Mouse (Mus musculus) intestine, postnatal 0 days (tissue): ENCODE data around the gene Prpf40b. TPM values are rescaled to one million over a fixed set of nuclear protein-coding genes. Genes with fewer than 3 reads are reported as not detected.
A peak's percentile ranks its signal among the peaks of the same experiment; 100 is the strongest.
"Not testable (repeated sequence)": the region's sequence is repeated elsewhere in the genome, so short reads cannot be mapped to it uniquely, and the experiment has no call there.

Experiments used
- ATAC-seq: fragments of 200-750 bp; cut with Nextera tagmentation; 2 replicates; pipeline ENCODE4 v1.8.0; 2017; ENCODE audit warnings: mild to moderate bottlenecking, moderate TSS enrichment, moderate library complexity
- H3K27ac ChIP-seq: fragments of 300-500 bp; sonication (generic); 2 replicates; pipeline ENCODE4 v1.5.1; 2014; ENCODE audit warnings: mild to moderate bottlenecking, low read depth, low read length, moderate library complexity
- H3K27me3 ChIP-seq: fragments of 300-500 bp; sonication (generic); replicated peaks from 2 replicates; pipeline ENCODE4 v1.6.1; 2014; ENCODE audit warnings: low read length, mixed read lengths; ENCODE audit not compliant: control insufficient read depth, insufficient read depth
- H3K36me3 ChIP-seq: fragments of 300-500 bp; sonication (generic); 2 replicates; pipeline ENCODE4 v1.6.1; 2014; ENCODE audit warnings: mild to moderate bottlenecking, moderate library complexity; ENCODE audit not compliant: control insufficient read depth, insufficient read depth
- H3K4me1 ChIP-seq: fragments of 300-500 bp; sonication (generic); replicated peaks from 2 replicates; pipeline ENCODE4 v1.6.1; 2014; ENCODE audit warnings: antibody characterized with exemption, low read length, mixed read lengths; ENCODE audit not compliant: control insufficient read depth, insufficient read depth
- H3K4me2 ChIP-seq: fragments of 300-500 bp; sonication (generic); replicated peaks from 2 replicates; pipeline ENCODE4 v1.6.1; 2014; ENCODE audit warnings: low read depth, mild to moderate bottlenecking, moderate library complexity
- H3K4me3 ChIP-seq: fragments of 300-500 bp; sonication (generic); 2 replicates; pipeline ENCODE4 v1.5.1; 2014; ENCODE audit warnings: low read depth, low read length
- H3K9ac ChIP-seq: fragments of 300-500 bp; sonication (generic); 2 replicates; pipeline ENCODE4 v1.6.1; 2014; ENCODE audit warnings: mild to moderate bottlenecking, low read depth, low read length
- H3K9me3 ChIP-seq: fragments of 300-500 bp; sonication (generic); 2 replicates; pipeline ENCODE4 v1.6.1; 2016; ENCODE audit warnings: mixed run types; ENCODE audit not compliant: control insufficient read depth
- CTCF ChIP-seq: sonication (generic); IDR thresholded peaks from 2 replicates; pipeline ENCODE4 v1.5.1; 2016; ENCODE audit warnings: low read depth, mild to moderate bottlenecking, control low read depth, antibody characterized with exemption, moderate library complexity
- WGBS: fragments of 180-500 bp; shearing (Covaris S2); extraction: QIAGEN DNeasy Blood & Tissue Kit; methylation state at CpG from one replicate; pipeline ENCODE4 v1.1.7; 2014; 5-methylcytosine and 5-hydroxymethylcytosine counted together
- polyA plus RNA-seq: library from polyadenylated mRNA; unstranded; fragments of >200 nt; fragmentation: Nextera tagmentation; extraction: Ambion mirVana; gene quantifications from 2 replicates; pipeline ENCODE4 v1.2.1, GENCODE M21; 2015

Gene Prpf40b
- polyA plus RNA-seq, 1 experiment from 2014 or later: 10.8 TPM

GRCm38 (mm10) chr15:99252381-99253174, 42.3 kb upstream of the Prpf40b start:
- Histone ChIP-seq H3K36me3 (peaks cover 19% of the 10 kb centered on the region), H3K4me3 (peak overlapping the region; percentile 60), H3K27me3 (no peaks in the 10 kb centered on the region), H3K4me1 (0 out of 2 replicates have a peak, but pooled peaks cover 7% of the 10 kb centered on the region), H3K4me2 (peak overlapping the region; percentile 80), H3K27ac (peak overlapping the region; percentile 93), H3K9me3 (no peaks in the 10 kb centered on the region), H3K9ac (peak overlapping the region; percentile 63; the same call in 1 of the 2 replicates)
- 2% methylated on average over 21 of the region's 22 CpGs for WGBS
- peak; percentile 46 for TF ChIP-seq CTCF
- peak; percentile 39; the same call in 1 of the 2 replicates for ATAC-seq

- not testable (repeated sequence) for H3K27me3 ChIP-seq, H3K9me3 ChIP-seq, H3K4me1 ChIP-seq, H3K4me3 ChIP-seq, H3K9ac ChIP-seq, ATAC-seq
- peaks cover 14% of the 10 kb centered on the region for H3K36me3 ChIP-seq
- H3K27ac ChIP-seq: peak overlapping the region; percentile 93
- H3K4me2 ChIP-seq: peak overlapping the region; percentile 80; the same call in 1 of the 2 replicates
- 76% methylated on average over 1 of the region's 2 CpGs for WGBS
These were observed 41.8 kb upstream of the Prpf40b start for GRCm38 (mm10) chr15:99253175-99253479.

GRCm38 (mm10) chr15:99253772-99254171, 41.1 kb upstream of the Prpf40b start:
- no peak for TF ChIP-seq CTCF
- Histone ChIP-seq H3K4me1 (0 out of 2 replicates have a peak, but pooled peaks cover 7% of the 10 kb centered on the region), H3K4me3 (no peak overlapping the region), H3K36me3 (peaks cover 9% of the 10 kb centered on the region; the same call in 1 of the 2 replicates), H3K9me3 (no peaks in the 10 kb centered on the region), H3K27ac (no peak overlapping the region), H3K9ac (no peak overlapping the region), H3K27me3 (no peaks in the 10 kb centered on the region), H3K4me2 (no peak overlapping the region)
- 92% methylated on average over 6 of the region's 6 CpGs for WGBS
- ATAC-seq: no peak

GRCm38 (mm10) chr15:99254477-99255005, 40.3 kb upstream of the Prpf40b start:
- no peak for TF ChIP-seq CTCF
- no peaks in the 10 kb centered on the region for H3K9me3 ChIP-seq
- H3K9ac ChIP-seq: no peak overlapping the region
- H3K27me3 ChIP-seq: no peaks in the 10 kb centered on the region
- 56% methylated on average over 2 of the region's 2 CpGs for WGBS
- no peak overlapping the region for H3K4me3 ChIP-seq
- H3K4me2 ChIP-seq: no peak overlapping the region
- peaks cover 2% of the 10 kb centered on the region; the same call in 1 of the 2 replicates for H3K36me3 ChIP-seq
- no peak overlapping the region; the same call in 1 of the 2 replicates for H3K27ac ChIP-seq
- H3K4me1 ChIP-seq: 0 out of 2 replicates have a peak, but pooled peaks cover 7% of the 10 kb centered on the region
- no peak for ATAC-seq

GRCm38 (mm10) chr15:99255241-99255749, 39.6 kb upstream of the Prpf40b start:
- H3K4me2 ChIP-seq: no peak overlapping the region
- no peak overlapping the region for H3K4me3 ChIP-seq
- no peaks in the 10 kb centered on the region for H3K9me3 ChIP-seq
- TF ChIP-seq CTCF: no peak
- no peaks in the 10 kb centered on the region for H3K36me3 ChIP-seq
- 85% methylated on average over 6 of the region's 6 CpGs for WGBS
- ATAC-seq: no peak
- no peak overlapping the region for H3K9ac ChIP-seq
- H3K27me3 ChIP-seq: no peaks in the 10 kb centered on the region
- H3K27ac ChIP-seq: no peak overlapping the region
- 0 out of 2 replicates have a peak, but pooled peaks cover 7% of the 10 kb centered on the region for H3K4me1 ChIP-seq

- no peak for TF ChIP-seq CTCF
These were observed 35.6 kb upstream of the Prpf40b start for GRCm38 (mm10) chr15:99259167-99259729.

More at GRCm38 (mm10) chr15:99259167-99259729, 35.6 kb upstream of the Prpf40b start:
- peak; percentile 37; the same call in 1 of the 2 replicates for ATAC-seq
- 53% methylated on average over 8 of the region's 8 CpGs for WGBS
- Histone ChIP-seq H3K4me1 (0 out of 2 replicates have a peak, but pooled peaks cover 4% of the 10 kb centered on the region), H3K27me3 (no peaks in the 10 kb centered on the region), H3K9me3 (no peaks in the 10 kb centered on the region), H3K36me3 (no peaks in the 10 kb centered on the region), H3K9ac (no peak overlapping the region), H3K4me2 (peak overlapping the region; percentile 50), H3K4me3 (no peak overlapping the region), H3K27ac (no peak overlapping the region)
